Mouse (Mus musculus) heart, postnatal 0 days (tissue): ENCODE measurements around the gene Mbd4. TPM values are rescaled to one million over a fixed set of nuclear protein-coding genes. Genes with fewer than 3 reads are reported as not detected.
A peak's percentile ranks its signal among the peaks of the same experiment; 100 is the strongest.

Source experiments
- ATAC-seq: fragments of 200-750 bp; cut with Nextera tagmentation; 2 replicates; pipeline ENCODE4 v1.8.0; 2017; ENCODE audit warnings: low read depth, moderate number of reproducible peaks, moderate library complexity; ENCODE audit not compliant: insufficient read depth
- DNase-seq: peaks from one replicate; pipeline ENCODE4 v3.0.0-alpha.2; 2016; ENCODE audit warnings: low spot score
- H3K27ac ChIP-seq: fragments of 300-500 bp; sonication (generic); 2 replicates; pipeline ENCODE4 v1.5.1; 2014; ENCODE audit warnings: low read depth, mild to moderate bottlenecking
- H3K27me3 ChIP-seq: fragments of 300-500 bp; sonication (generic); 2 replicates; pipeline ENCODE4 v1.6.1; 2014; ENCODE audit warnings: low read length, mixed read lengths; ENCODE audit not compliant: control insufficient read depth, insufficient read depth
- H3K36me3 ChIP-seq: fragments of 300-500 bp; sonication (generic); replicated peaks from 2 replicates; pipeline ENCODE4 v1.6.1; 2014; ENCODE audit warnings: low read length, mixed read lengths; ENCODE audit not compliant: control insufficient read depth, insufficient read depth
- H3K4me1 ChIP-seq: fragments of 300-500 bp; sonication (generic); 2 replicates; pipeline ENCODE4 v1.6.1; 2014; ENCODE audit warnings: antibody characterized with exemption; ENCODE audit not compliant: control insufficient read depth, insufficient read depth
- H3K4me2 ChIP-seq: fragments of 300-500 bp; sonication (generic); 2 replicates; pipeline ENCODE4 v1.6.1; 2014; ENCODE audit warnings: low read depth, mild to moderate bottlenecking, low read length, moderate library complexity
- H3K4me3 ChIP-seq: fragments of 300-500 bp; sonication (generic); 2 replicates; pipeline ENCODE4 v1.5.1; 2014; ENCODE audit warnings: low read depth, low read length
- H3K9ac ChIP-seq: fragments of 300-500 bp; sonication (generic); replicated peaks from 2 replicates; pipeline ENCODE4 v1.6.1; 2014; ENCODE audit warnings: low read depth, low read length, mixed read lengths
- H3K9me3 ChIP-seq: fragments of 300-500 bp; sonication (generic); replicated peaks from 2 replicates; pipeline ENCODE4 v1.6.1; 2016; ENCODE audit warnings: low read length; ENCODE audit not compliant: control insufficient read depth
- CTCF ChIP-seq: IDR thresholded peaks from 2 replicates; pipeline ENCODE4 v1.5.1; 2016; ENCODE audit warnings: antibody characterized with exemption, control low read depth, low read depth
- EP300 ChIP-seq: IDR thresholded peaks from 2 replicates; pipeline ENCODE4 v1.6.1; 2016; ENCODE audit warnings: antibody characterized with exemption, low read depth
- WGBS: fragments of 180-500 bp; shearing (Covaris S2); extraction: QIAGEN DNeasy Blood & Tissue Kit; methylation state at CpG from one replicate; pipeline ENCODE4 v1.1.7; 2014; 5-methylcytosine and 5-hydroxymethylcytosine counted together
- polyA plus RNA-seq: library from polyadenylated mRNA; unstranded; fragments of >200 nt; fragmentation: Nextera tagmentation; extraction: Ambion mirVana; gene quantifications from 2 replicates; pipeline ENCODE4 v1.2.1, GENCODE M21; 2015
- total RNA-seq: library from RNA; depleted of rRNA; stranded (reverse); fragments of >200 nt; gene quantifications from 2 replicates; pipeline ENCODE4 v1.2.3, GENCODE M21; 2014; ENCODE audit warnings: low replicate concordance

Gene Mbd4
- total and polyA plus RNA-seq, 2 experiments from 2014 or later: 1.5 to 3.4 TPM

GRCm38 (mm10) chr6:115821216-115821993 is 31.8 kb downstream of the Mbd4 start:
- Histone ChIP-seq H3K4me1 (no peaks in the 10 kb centered on the region), H3K4me2 (no peak overlapping the region), H3K9ac (no peak overlapping the region), H3K9me3 (no peaks in the 10 kb centered on the region), H3K4me3 (no peak overlapping the region), H3K36me3 (no peaks in the 10 kb centered on the region), H3K27me3 (no peaks in the 10 kb centered on the region), H3K27ac (no peak overlapping the region)
- DNase-seq: no peak
- no peak for ATAC-seq
- WGBS: 74% methylated on average over 8 of the region's 8 CpGs
- TF ChIP-seq EP300: no peak
- TF ChIP-seq CTCF: no peak

GRCm38 (mm10) chr6:115818129-115818528 is 35.0 kb downstream of the Mbd4 start:
- Histone ChIP-seq H3K9ac (no peak overlapping the region), H3K9me3 (no peaks in the 10 kb centered on the region), H3K4me3 (no peak overlapping the region), H3K4me2 (no peak overlapping the region), H3K27me3 (no peaks in the 10 kb centered on the region), H3K4me1 (peaks cover 7% of the 10 kb centered on the region; the same call in 1 of the 2 replicates), H3K36me3 (no peaks in the 10 kb centered on the region), H3K27ac (no peak overlapping the region)
- 64% methylated on average over 2 of the region's 2 CpGs for WGBS
- DNase-seq (no peak), ATAC-seq (no peak)
- TF ChIP-seq CTCF: no peak
- no peak for TF ChIP-seq EP300

GRCm38 (mm10) chr6:115815041-115815440 is 38.1 kb downstream of the Mbd4 start:
- WGBS: 68% methylated on average over 4 of the region's 4 CpGs
- H3K9me3 ChIP-seq: no peaks in the 10 kb centered on the region
- no peak for DNase-seq
- TF ChIP-seq CTCF (no peak), EP300 (no peak)
- H3K36me3 ChIP-seq: no peaks in the 10 kb centered on the region
- no peak overlapping the region for H3K4me2 ChIP-seq
- ATAC-seq: no peak
- H3K4me1 ChIP-seq: peaks cover 7% of the 10 kb centered on the region; the same call in 1 of the 2 replicates
- H3K27ac ChIP-seq: no peak overlapping the region
- no peak overlapping the region for H3K9ac ChIP-seq
- no peaks in the 10 kb centered on the region for H3K27me3 ChIP-seq
- H3K4me3 ChIP-seq: no peak overlapping the region

- WGBS: 18% methylated on average over 4 of the region's 4 CpGs
Observed at GRCm38 (mm10) chr6:115814104-115814503, 39.1 kb downstream of the Mbd4 start.

GRCm38 (mm10) chr6:115811606-115812005 is 41.6 kb downstream of the Mbd4 start:
- peaks cover 16% of the 10 kb centered on the region for H3K4me1 ChIP-seq
- 65% methylated on average over 8 of the region's 8 CpGs for WGBS
- no peak for TF ChIP-seq CTCF
- TF ChIP-seq EP300: no peak

More at GRCm38 (mm10) chr6:115814104-115814503, 39.1 kb downstream of the Mbd4 start:
- H3K4me1 ChIP-seq: peaks cover 7% of the 10 kb centered on the region; the same call in 1 of the 2 replicates
- H3K4me3 ChIP-seq: no peak overlapping the region
- no peak overlapping the region for H3K9ac ChIP-seq
- peak; percentile 76 for DNase-seq
- ATAC-seq: peak; percentile 58
- H3K27ac ChIP-seq: no peak overlapping the region
- H3K9me3 ChIP-seq: no peaks in the 10 kb centered on the region
- no peaks in the 10 kb centered on the region for H3K36me3 ChIP-seq
- no peak overlapping the region for H3K4me2 ChIP-seq
- no peaks in the 10 kb centered on the region for H3K27me3 ChIP-seq
- TF ChIP-seq EP300 (no peak), CTCF (peak; percentile 73)

More at GRCm38 (mm10) chr6:115811606-115812005, 41.6 kb downstream of the Mbd4 start:
- Histone ChIP-seq H3K27ac (no peak overlapping the region), H3K4me2 (no peak overlapping the region), H3K9ac (no peak overlapping the region), H3K27me3 (no peaks in the 10 kb centered on the region), H3K9me3 (no peaks in the 10 kb centered on the region), H3K4me3 (no peak overlapping the region), H3K36me3 (peaks cover 10% of the 10 kb centered on the region)
- DNase-seq: no peak
- no peak for ATAC-seq
